Mouse (Mus musculus) CH12.LX (cell line): ENCODE measurements around the gene Nol4l. TPM values are rescaled to one million over a fixed set of nuclear protein-coding genes. Genes with fewer than 3 reads are reported as not detected.

ENCODE experiments used
- DNase-seq: peaks from one replicate; pipeline ENCODE4 v3.0.0-alpha.2; 2013; ENCODE audit errors: extremely low read depth
- H3K27ac ChIP-seq: 2 replicates; pipeline ENCODE4 v1.5.1; 2012; ENCODE audit warnings: low read depth, mild to moderate bottlenecking, control low read depth, moderate library complexity; ENCODE audit not compliant: insufficient read depth
- H3K27me3 ChIP-seq: replicated peaks from 2 replicates; pipeline ENCODE3; 2012; ENCODE audit warnings: inconsistent platforms
- H3K36me3 ChIP-seq, 2 experiments: replicated peaks in 1 of 2; 2 replicates each; pipeline versions ENCODE3 to v1.6.1; 2012; ENCODE audit warnings: inconsistent platforms in 1 of 2, low read length in 1 of 2, mild to moderate bottlenecking in 1 of 2, mixed read lengths in 1 of 2, moderate library complexity in 1 of 2; ENCODE audit not compliant: control insufficient read depth in 1 of 2, insufficient read depth in 1 of 2
- H3K4me1 ChIP-seq, 2 experiments: 2 replicates each; pipeline ENCODE4 v1.6.1; 2012; ENCODE audit warnings: inconsistent platforms in 1 of 2, moderate library complexity in 1 of 2; ENCODE audit not compliant: insufficient read depth in 2 of 2, control insufficient read depth in 1 of 2
- H3K4me2 ChIP-seq: 2 replicates; pipeline ENCODE4 v1.6.1; 2012; ENCODE audit warnings: low read depth, mild to moderate bottlenecking, control low read depth; ENCODE audit not compliant: poor library complexity, insufficient read depth, severe bottlenecking
- H3K4me3 ChIP-seq, 3 experiments: fragments of 150-350 bp in 1 of 3; sonication (generic) in 1 of 3; replicated peaks in 1 of 3; 2 replicates each; pipeline versions ENCODE3 to v1.5.1; 2011 to 2012; ENCODE audit warnings: low read depth in 2 of 3, low read length in 2 of 3, mild to moderate bottlenecking in 2 of 3, moderate library complexity in 2 of 3, control low read depth in 1 of 3, improper control_type of control experiment in 1 of 3, inconsistent platforms in 1 of 3, mixed read lengths in 1 of 3; ENCODE audit not compliant: poor library complexity in 1 of 3
- H3K79me2 ChIP-seq: replicated peaks from 2 replicates; pipeline ENCODE4 v1.6.1; 2012; ENCODE audit warnings: mild to moderate bottlenecking, moderate library complexity; ENCODE audit not compliant: control insufficient read depth, poor library complexity, insufficient read depth, severe bottlenecking; ENCODE audit errors: extremely low read depth
- H3K9ac ChIP-seq: 2 replicates; pipeline ENCODE4 v1.6.1; 2012; ENCODE audit warnings: low read depth, mild to moderate bottlenecking, control low read depth, moderate library complexity; ENCODE audit not compliant: insufficient read depth
- H3K9me3 ChIP-seq: replicated peaks from 2 replicates; pipeline ENCODE3; 2012; ENCODE audit warnings: low read length, inconsistent platforms, mixed read lengths
- CHD1 ChIP-seq: IDR thresholded peaks from 2 replicates; pipeline ENCODE4 v1.6.1; 2012; ENCODE audit warnings: low read depth, low read length, improper control_type of control experiment, inconsistent platforms
- CHD2 ChIP-seq: IDR thresholded peaks from 2 replicates; pipeline ENCODE4 v1.6.1; 2011; ENCODE audit warnings: low read length, improper control_type of control experiment
- ELF1 ChIP-seq: IDR thresholded peaks from 2 replicates; pipeline ENCODE4 v1.6.1; 2014; ENCODE audit warnings: low read depth, mild to moderate bottlenecking, inconsistent platforms, low read length, improper control_type of control experiment
- GABPA ChIP-seq: IDR thresholded peaks from 2 replicates; pipeline ENCODE4 v1.6.1; 2012; ENCODE audit warnings: low read depth, low read length, improper control_type of control experiment, inconsistent platforms; ENCODE audit not compliant: insufficient replicate concordance
- HCFC1 ChIP-seq: IDR thresholded peaks from 2 replicates; pipeline ENCODE4 v1.6.1; 2012; ENCODE audit warnings: low read depth, mild to moderate bottlenecking, inconsistent platforms, low read length, improper control_type of control experiment
- MAFK ChIP-seq: IDR thresholded peaks from 2 replicates; pipeline ENCODE4 v1.6.1; 2011; ENCODE audit warnings: low read length, improper control_type of control experiment; ENCODE audit not compliant: insufficient replicate concordance
- MAX ChIP-seq: IDR thresholded peaks from 2 replicates; pipeline ENCODE4 v1.6.1; 2011; ENCODE audit warnings: low read length, improper control_type of control experiment
- MAZ ChIP-seq: IDR thresholded peaks from 2 replicates; pipeline ENCODE4 v1.6.1; 2012; ENCODE audit warnings: low read depth, mild to moderate bottlenecking, inconsistent platforms, low read length, improper control_type of control experiment, moderate library complexity
- MXI1 ChIP-seq: IDR thresholded peaks from 2 replicates; pipeline ENCODE4 v1.6.1; 2011; ENCODE audit warnings: mild to moderate bottlenecking, low read depth, low read length, improper control_type of control experiment
- NRF1 ChIP-seq: IDR thresholded peaks from 2 replicates; pipeline ENCODE4 v1.6.1; 2014; ENCODE audit warnings: low read depth, mild to moderate bottlenecking, inconsistent platforms, low read length, improper control_type of control experiment, moderate library complexity
- PAX5 ChIP-seq: IDR thresholded peaks from 2 replicates; pipeline ENCODE4 v1.6.1; 2012; ENCODE audit warnings: low read length, inconsistent platforms, mixed read lengths
- POLR2A ChIP-seq: IDR thresholded peaks from 2 replicates; pipeline ENCODE4 v1.6.1; 2011; ENCODE audit warnings: low read depth, mild to moderate bottlenecking, improper control_type of control experiment, low read length
- POLR2AphosphoS2 ChIP-seq: IDR thresholded peaks from 2 replicates; pipeline ENCODE4 v1.6.1; 2011; ENCODE audit warnings: low read depth, low read length, improper control_type of control experiment
- RAD21 ChIP-seq: IDR thresholded peaks from 2 replicates; pipeline ENCODE4 v1.6.1; 2011; ENCODE audit warnings: low read depth, mild to moderate bottlenecking, low read length, improper control_type of control experiment, moderate library complexity
- SIN3A ChIP-seq: IDR thresholded peaks from 2 replicates; pipeline ENCODE4 v1.6.1; 2012; ENCODE audit warnings: low read length, improper control_type of control experiment, inconsistent platforms
- SMC3 ChIP-seq: IDR thresholded peaks from 2 replicates; pipeline ENCODE4 v1.6.1; 2011; ENCODE audit warnings: low read depth, low read length, improper control_type of control experiment
- TBP ChIP-seq: conservative IDR thresholded peaks from 2 replicates; pipeline ENCODE4 v1.6.1; 2011; ENCODE audit warnings: low read depth, low read length, improper control_type of control experiment
- TCF12 ChIP-seq: IDR thresholded peaks from 2 replicates; pipeline ENCODE4 v1.6.1; 2014; ENCODE audit warnings: low read depth, mild to moderate bottlenecking, inconsistent platforms, low read length, improper control_type of control experiment
- USF1 ChIP-seq: IDR thresholded peaks from 2 replicates; pipeline ENCODE4 v1.6.1; 2014; ENCODE audit warnings: low read depth, mild to moderate bottlenecking, inconsistent platforms, low read length, improper control_type of control experiment
- USF2 ChIP-seq: conservative IDR thresholded peaks from 2 replicates; pipeline ENCODE4 v1.6.1; 2011; ENCODE audit warnings: low read depth, low read length, improper control_type of control experiment
- ZNF384 ChIP-seq: IDR thresholded peaks from 2 replicates; pipeline ENCODE4 v1.6.1; 2012; ENCODE audit warnings: low read depth, low read length, improper control_type of control experiment, inconsistent platforms
- dilution Hi-C: fragments of 300-500 bp; cut with MboI; formaldehyde crosslinking; loops from 2 replicates; pipeline ENCODE4 v1.14.3; 2020; ENCODE audit warnings: low sequenced_read_pairs; ENCODE audit not compliant: extremely low pct_unique_long_range_greater_than_20kb, extremely low pct_ligation_motif_present
- in situ Hi-C: fragments of 300-500 bp; cut with MboI; formaldehyde crosslinking; loops from 3 replicates; pipeline ENCODE4 v1.14.3; 2019; ENCODE audit warnings: low sequenced_read_pairs, low pct_ligation_motif_present, low pct_unique_long_range_greater_than_20kb, mixed read lengths
- polyA plus RNA-seq: library from polyadenylated mRNA; unstranded; fragments of >175 nt; gene quantifications from 2 replicates; pipeline ENCODE4 v1.2.1, GENCODE M21; 2012; ENCODE audit warnings: low read depth; ENCODE audit not compliant: insufficient read length
- total RNA-seq, 2 experiments: library from RNA; depleted of rRNA; stranded (reverse); fragments of 300-350 nt in 1 of 2; fragments of >200 nt in 1 of 2; gene quantifications; 2 replicates each; pipeline ENCODE4 v1.2.3; 2012 to 2014

Gene Nol4l
- total and polyA plus RNA-seq, 3 experiments, result 1.3 to 3.7 (median 3.5) TPM

DNA sequence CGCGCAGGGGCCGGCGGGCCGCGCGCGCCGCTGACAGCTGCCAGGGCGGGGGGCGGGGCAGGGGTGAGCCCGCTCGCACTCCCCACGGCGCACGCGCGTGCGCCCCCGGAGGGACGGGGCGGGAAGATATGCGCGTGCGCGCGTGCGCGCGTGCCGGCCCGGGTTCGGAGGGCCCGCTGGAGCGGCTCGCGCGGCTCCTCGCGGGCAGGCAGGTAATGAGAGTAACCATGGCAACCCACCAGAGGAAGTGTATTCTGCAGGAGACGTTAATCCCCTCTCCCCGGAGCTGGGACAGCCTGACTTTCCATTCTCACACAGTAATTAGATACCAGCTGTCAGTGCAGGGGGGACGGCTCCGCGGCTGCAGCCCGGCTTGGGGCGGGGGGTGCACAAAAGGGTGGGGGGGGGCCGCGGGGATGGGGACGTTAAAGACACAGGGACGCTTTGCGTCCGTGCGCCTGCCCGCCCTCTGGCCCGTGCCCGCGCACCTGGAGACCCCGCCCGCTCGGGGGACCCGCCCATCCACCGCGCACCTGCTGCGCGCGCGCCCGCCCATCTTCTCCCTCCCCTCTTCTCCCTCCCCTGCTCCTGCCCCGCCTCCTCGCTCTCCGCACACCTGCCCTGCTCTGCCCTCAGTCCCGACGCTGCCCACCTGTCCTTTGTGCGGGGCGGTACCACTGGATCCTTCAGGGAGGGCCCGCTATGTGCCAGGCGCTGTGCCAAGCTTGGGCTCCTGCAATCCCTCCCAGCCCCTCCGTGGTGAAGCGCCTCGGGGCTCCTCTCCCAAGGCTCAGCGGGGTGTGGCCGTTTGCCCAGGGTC, 37.0 kb downstream of the Nol4l start, which contains the start of gene 4930404H24Rik (continued):
- no peak; the same call in 1 of the 2 replicates for TF ChIP-seq MXI1
- peak; percentile 46 for TF ChIP-seq SIN3A
- TF ChIP-seq RAD21, result no peak
- peak; percentile 92 for TF ChIP-seq NRF1
- peak; percentile 7; the same call in 1 of the 2 replicates for TF ChIP-seq TCF12
- no peak for TF ChIP-seq GABPA
- TF ChIP-seq CHD2, result no peak
- TF ChIP-seq, all 38 proteins: peak for 5

DNA sequence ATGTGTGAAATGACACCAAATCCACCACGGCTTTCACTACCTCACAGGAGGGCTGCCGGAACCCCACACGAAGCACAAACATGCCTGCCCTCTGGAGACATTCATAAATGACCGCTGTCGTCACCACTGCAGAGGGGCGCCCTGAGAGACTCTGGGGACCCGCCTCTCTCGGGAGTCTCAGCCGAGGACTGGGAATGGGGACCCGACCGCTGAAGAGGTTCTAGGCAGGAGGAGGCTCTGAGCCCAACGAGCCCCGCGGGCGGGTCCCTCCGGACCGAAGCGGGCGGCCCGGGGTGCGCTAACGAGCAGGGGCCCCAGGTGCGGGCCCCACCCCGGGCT, 37.6 kb downstream of the Nol4l start:
- no peaks in the 10 kb centered on the region for H3K27me3 ChIP-seq
- H3K4me1 ChIP-seq, result peaks cover 30 to 50% of the 10 kb centered on the region in 2 experiments
- no peaks in the 10 kb centered on the region for H3K9me3 ChIP-seq
- H3K36me3 ChIP-seq, result no peaks in the 10 kb centered on the region
- H3K79me2 ChIP-seq, result no peaks in the 10 kb centered on the region
- dilution Hi-C loops, result no loop called here
- H3K4me2 ChIP-seq, result peak overlapping the region; percentile 88
- no peak for DNase-seq
- no peak overlapping the region for H3K27ac ChIP-seq
- TF ChIP-seq CHD2, result no peak
- no peak for TF ChIP-seq SMC3
- TF ChIP-seq MAFK, result no peak
- TF ChIP-seq GABPA, result no peak
- no peak for TF ChIP-seq USF2
- no peak for TF ChIP-seq USF1
- no peak for TF ChIP-seq HCFC1
- no peak for TF ChIP-seq MAZ
- TF ChIP-seq POLR2A, result no peak
- TF ChIP-seq TCF12, result no peak
- no peak for TF ChIP-seq TBP
- no peak for TF ChIP-seq PAX5
- no peak for TF ChIP-seq POLR2AphosphoS2
- no peak; the same call in 1 of the 2 replicates for TF ChIP-seq MXI1
- no peak for TF ChIP-seq CHD1
- no peak for TF ChIP-seq ELF1
- no peak for TF ChIP-seq ZNF384
- no peak for TF ChIP-seq MAX
- H3K4me3 ChIP-seq, result peak overlapping the region in 2 of 3 experiments; percentile 39 to 40
- peak overlapping the region; percentile 53 for H3K9ac ChIP-seq
- in situ Hi-C loops, result no loop called here
